Mouse (Mus musculus): ENCODE data around the gene Chmp4b. TPM values are rescaled to one million over a fixed set of nuclear protein-coding genes. Genes with fewer than 3 reads are reported as not detected.
A peak's percentile ranks its signal among the peaks of the same experiment; 100 is the strongest.

Chmp4b gene
- total and polyA plus RNA-seq, 3 experiments, result 118 to 196 TPM; not detected in 1

DNA sequence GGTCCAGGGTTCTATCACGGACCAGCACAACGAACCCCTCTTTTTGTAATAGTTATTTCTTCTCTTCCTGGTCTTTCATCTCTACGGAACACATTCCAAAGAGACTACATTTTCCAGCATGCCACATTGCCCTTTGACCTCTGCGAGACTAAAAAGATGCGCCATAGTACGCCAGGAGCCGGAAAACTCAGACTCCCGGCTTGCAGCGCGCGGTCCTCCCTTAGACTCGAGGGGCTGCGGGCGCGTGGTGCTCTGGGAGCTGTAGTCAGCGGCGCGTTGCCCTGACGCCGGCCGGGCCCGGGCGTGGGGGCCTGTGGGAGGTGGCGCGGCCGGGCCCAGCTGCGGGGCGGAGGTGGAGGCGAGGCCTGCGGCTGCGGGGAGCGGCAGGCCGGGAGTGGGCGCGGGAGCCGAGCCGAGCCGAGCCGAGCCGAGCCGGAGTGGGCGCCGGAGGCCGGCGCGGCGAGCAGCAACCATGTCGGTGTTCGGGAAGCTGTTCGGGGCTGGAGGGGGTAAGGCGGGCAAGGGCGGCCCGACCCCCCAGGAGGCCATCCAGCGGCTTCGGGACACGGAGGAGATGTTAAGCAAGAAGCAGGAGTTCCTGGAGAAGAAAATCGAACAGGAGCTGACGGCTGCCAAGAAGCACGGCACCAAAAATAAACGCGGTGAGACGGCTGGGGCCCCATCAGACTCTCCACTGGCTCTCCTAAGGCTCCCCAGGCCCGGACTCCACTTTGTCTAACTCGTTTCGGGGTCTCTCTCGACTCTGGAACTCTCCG lies 5.4 kb downstream of the Chmp4b start:
- H3K27me3 ChIP-seq (ENCODE audit: control insufficient read depth in 1 of 2, insufficient read depth in 2 of 2, low read length in 2 of 2), result no peaks in the 10 kb centered on the region
- H3K4me1 ChIP-seq (ENCODE audit: control insufficient read depth in 1 of 2, insufficient read depth in 2 of 2, low read length in 2 of 2), result peaks cover 8 to 20% of the 10 kb centered on the region in 2 experiments
- peak; percentile 98 for DNase-seq (ENCODE audit: low read depth, low spot score)
- TF ChIP-seq SIN3A (IDR thresholded peaks at IDR 0.05; ENCODE audit: low read length), result peak; percentile 95
- TF ChIP-seq TAL1 (IDR thresholded peaks at IDR 0.05; ENCODE audit: low read length), result no peak
- peak; percentile 59 for TF ChIP-seq NRF1 (IDR thresholded peaks at IDR 0.05; ENCODE audit: insufficient read depth, low read depth, low read length, poor library complexity, severe bottlenecking)
- TF ChIP-seq BHLHE40 (IDR thresholded peaks at IDR 0.05; ENCODE audit: borderline replicate concordance, low read depth, low read length), result no peak
- TF ChIP-seq MYC (IDR thresholded peaks at IDR 0.05; ENCODE audit: low read depth, low read length), result peak; percentile 79
- TF ChIP-seq MAFK (IDR thresholded peaks at IDR 0.05; ENCODE audit: borderline replicate concordance, low read depth, low read length), result no peak
- peak; percentile 98 for TF ChIP-seq HCFC1 (IDR thresholded peaks at IDR 0.05; ENCODE audit: low read depth, low read length)
- TF ChIP-seq ZNF384 (IDR thresholded peaks at IDR 0.05; ENCODE audit: low read depth, low read length), result no peak
- no peak for TF ChIP-seq CTCF (IDR thresholded peaks at IDR 0.05 in 2 of 3, conservative IDR thresholded peaks at IDR 0.05 in 1 of 3; ENCODE audit: control insufficient read depth in 1 of 3, insufficient read depth in 1 of 3, low read depth in 2 of 3, low read length in 3 of 3, poor library complexity in 1 of 3, severe bottlenecking in 1 of 3)
- peak; percentile 69 for TF ChIP-seq MXI1 (IDR thresholded peaks at IDR 0.05; ENCODE audit: low read depth, low read length)
- no peak for TF ChIP-seq MAZ (IDR thresholded peaks at IDR 0.05; ENCODE audit: low read depth, low read length)
- no peak for TF ChIP-seq ZKSCAN1 (IDR thresholded peaks at IDR 0.05; ENCODE audit: low read depth, low read length)
- peak; percentile 68 for TF ChIP-seq MAX (IDR thresholded peaks at IDR 0.05; ENCODE audit: low read length)
- no peak for TF ChIP-seq E2F4 (IDR thresholded peaks at IDR 0.05; ENCODE audit: borderline replicate concordance, low read depth, low read length)
- no peak for TF ChIP-seq POLR2AphosphoS2 (IDR thresholded peaks at IDR 0.05; ENCODE audit: low read length)
- TF ChIP-seq ZC3H11A (IDR thresholded peaks at IDR 0.05; ENCODE audit: low read depth, low read length), result no peak
- peak; percentile 43 for TF ChIP-seq NELFE (IDR thresholded peaks at IDR 0.05; ENCODE audit: low read depth, low read length)
- no peak for TF ChIP-seq MYB (IDR thresholded peaks at IDR 0.05; ENCODE audit: low read depth, low read length)
- TF ChIP-seq GABPA (IDR thresholded peaks at IDR 0.05; ENCODE audit: low read depth, low read length), result peak; percentile 37; the same call in 1 of the 2 replicates
- no peak for TF ChIP-seq POLR2AphosphoS5 (IDR thresholded peaks at IDR 0.05; ENCODE audit: borderline replicate concordance, low read depth, low read length)
- TF ChIP-seq EP300 (IDR thresholded peaks at IDR 0.05; ENCODE audit: low read depth in 1 of 2, low read length in 2 of 2), result no peak
- TF ChIP-seq TCF12 (IDR thresholded peaks at IDR 0.05; ENCODE audit: low read depth, low read length), result peak; percentile 61
- TF ChIP-seq RAD21 (IDR thresholded peaks at IDR 0.05; ENCODE audit: low read depth, low read length), result no peak
- TF ChIP-seq ETS1 (IDR thresholded peaks at IDR 0.05; ENCODE audit: low read depth, low read length), result no peak
- no peak for TF ChIP-seq CHD1 (IDR thresholded peaks at IDR 0.05; ENCODE audit: low read depth, low read length)
- TF ChIP-seq KAT2A (conservative IDR thresholded peaks at IDR 0.05; ENCODE audit: low read depth, low read length), result peak; percentile 100
- no peak for TF ChIP-seq GATA1 (IDR thresholded peaks at IDR 0.05; ENCODE audit: low read depth, low read length)
- no peak for TF ChIP-seq ZMIZ1 (IDR thresholded peaks at IDR 0.05; ENCODE audit: low read depth, low read length)
- peak; percentile 91 for TF ChIP-seq CHD2 (IDR thresholded peaks at IDR 0.05; ENCODE audit: low read length)
- TF ChIP-seq UBTF (IDR thresholded peaks at IDR 0.05; ENCODE audit: borderline replicate concordance, insufficient read depth, low read depth, low read length), result 0 out of 2 replicates have a peak, but pooled peaks have one; percentile 66
- TF ChIP-seq RCOR1 (IDR thresholded peaks at IDR 0.05; ENCODE audit: low read depth, low read length), result no peak
- TF ChIP-seq SMC3 (IDR thresholded peaks at IDR 0.05; ENCODE audit: low read depth, low read length), result no peak
- TF ChIP-seq MEF2A (IDR thresholded peaks at IDR 0.05; ENCODE audit: extremely low read depth, insufficient replicate concordance, low read depth, low read length, poor library complexity, severe bottlenecking), result no peak
- no peak for TF ChIP-seq JUND (IDR thresholded peaks at IDR 0.05; ENCODE audit: low read depth, low read length)
- TF ChIP-seq ELF1 (IDR thresholded peaks at IDR 0.05; ENCODE audit: low read depth, low read length), result peak; percentile 94
- TF ChIP-seq USF1 (IDR thresholded peaks at IDR 0.05; ENCODE audit: low read depth, low read length), result no peak
- peak; percentile 38 to 61; a peak in 3 of 4 replicates for TF ChIP-seq POLR2A (IDR thresholded peaks at IDR 0.05; ENCODE audit: control insufficient read depth in 1 of 2, insufficient read depth in 1 of 2, low read depth in 1 of 2, low read length in 2 of 2, poor library complexity in 1 of 2)

More for the DNA sequence above, 5.4 kb downstream of the Chmp4b start:
- Histone ChIP-seq H3K9me3 (replicated peaks; ENCODE audit: insufficient read depth, low read length) (no peaks in the 10 kb centered on the region), H3K4me3 (ENCODE audit: control insufficient read depth in 1 of 2, insufficient read depth in 1 of 2, low read depth in 2 of 2, low read length in 2 of 2) (peak overlapping the region; percentile 96 to 98), H3K79me2 (ENCODE audit: control insufficient read depth, insufficient read depth, low read length, poor library complexity) (peaks cover 37% of the 10 kb centered on the region), H3K36me3 (ENCODE audit: control insufficient read depth in 1 of 2, insufficient read depth in 2 of 2, low read length in 2 of 2) (peaks cover 2 to 14% of the 10 kb centered on the region in 2 experiments; a peak in 2 of 4 replicates), H3K27ac (ENCODE audit: control insufficient read depth, low read depth, low read length) (peak overlapping the region; percentile 78), H3K9ac (ENCODE audit: control insufficient read depth, low read depth, low read length, poor library complexity, severe bottlenecking) (peak overlapping the region; percentile 97)
